Mouse (Mus musculus) intestine, embryonic 15.5 days (tissue): ENCODE results near the gene Swi5. TPM values are rescaled to one million over a fixed set of nuclear protein-coding genes. Genes with fewer than 3 reads are reported as not detected.

Source experiments
- ATAC-seq: fragments of 200-750 bp; cut with Nextera tagmentation; 2 replicates; pipeline ENCODE4 v1.8.0; 2017; ENCODE audit warnings: moderate TSS enrichment, moderate library complexity
- H3K27ac ChIP-seq: fragments of 300-500 bp; sonication (generic); 2 replicates; pipeline ENCODE4 v1.5.1; 2015; ENCODE audit warnings: mild to moderate bottlenecking, inconsistent platforms
- H3K27me3 ChIP-seq: fragments of 300-500 bp; sonication (generic); replicated peaks from 2 replicates; pipeline ENCODE4 v1.6.1; 2015; ENCODE audit warnings: inconsistent platforms
- H3K36me3 ChIP-seq: fragments of 300-500 bp; sonication (generic); 2 replicates; pipeline ENCODE4 v1.6.1; 2015; ENCODE audit warnings: inconsistent platforms
- H3K4me1 ChIP-seq: fragments of 300-500 bp; sonication (generic); replicated peaks from 2 replicates; pipeline ENCODE4 v1.6.1; 2015; ENCODE audit warnings: inconsistent platforms
- H3K4me2 ChIP-seq: fragments of 300-500 bp; sonication (generic); replicated peaks from 2 replicates; pipeline ENCODE4 v1.6.1; 2015; ENCODE audit warnings: mild to moderate bottlenecking, inconsistent platforms
- H3K4me3 ChIP-seq: fragments of 300-500 bp; sonication (generic); replicated peaks from 2 replicates; pipeline ENCODE4 v1.5.1; 2015; ENCODE audit warnings: inconsistent platforms
- H3K9ac ChIP-seq: fragments of 300-500 bp; sonication (generic); 2 replicates; pipeline ENCODE4 v1.6.1; 2015; ENCODE audit warnings: inconsistent platforms
- H3K9me3 ChIP-seq: fragments of 300-500 bp; sonication (generic); 2 replicates; pipeline ENCODE4 v1.6.1; 2016; ENCODE audit warnings: inconsistent platforms
- WGBS: fragments of 180-500 bp; shearing (Covaris S2); methylation state at CpG from one replicate; pipeline ENCODE4 v1.1.7; 2015; 5-methylcytosine and 5-hydroxymethylcytosine counted together
- polyA plus RNA-seq: library from polyadenylated mRNA; unstranded; fragments of >200 nt; fragmentation: Nextera tagmentation; extraction: Ambion mirVana; gene quantifications from 2 replicates; pipeline ENCODE4 v1.2.1, GENCODE M21; 2015

The Swi5 gene
- polyA plus RNA-seq, 1 experiment from 2014 or later: 387 TPM

DNA sequence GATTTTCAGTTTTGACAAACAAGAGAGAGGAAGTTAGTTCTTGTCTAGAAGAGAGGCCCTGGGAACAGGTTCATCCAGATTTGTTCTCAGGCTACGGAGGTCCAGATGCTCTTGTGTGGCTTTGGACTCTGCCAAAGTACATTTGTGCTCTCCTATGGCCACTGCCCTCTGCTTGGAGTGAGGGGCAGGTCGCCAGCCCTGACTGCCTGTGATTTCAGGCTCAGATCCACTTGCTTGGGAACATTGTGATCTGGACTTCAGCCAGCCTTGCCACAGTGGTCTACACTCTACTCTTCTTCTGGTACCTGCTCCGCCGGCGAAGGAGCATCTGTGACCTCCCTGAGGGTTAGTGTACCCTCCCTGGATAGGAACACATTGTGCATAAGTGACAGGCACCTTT, 35.2 kb downstream of the Swi5 start:
- no peak overlapping the region for H3K27ac ChIP-seq
- peaks cover 44% of the 10 kb centered on the region for H3K36me3 ChIP-seq
- H3K27me3 ChIP-seq: no peaks in the 10 kb centered on the region
- no peak overlapping the region for H3K9ac ChIP-seq
- no peak overlapping the region for H3K4me3 ChIP-seq
- H3K4me1 ChIP-seq: no peaks in the 10 kb centered on the region
- H3K9me3 ChIP-seq: no peaks in the 10 kb centered on the region
- no peak for ATAC-seq
- H3K4me2 ChIP-seq: no peak overlapping the region
- 87% methylated on average over 5 of the region's 5 CpGs for WGBS

DNA sequence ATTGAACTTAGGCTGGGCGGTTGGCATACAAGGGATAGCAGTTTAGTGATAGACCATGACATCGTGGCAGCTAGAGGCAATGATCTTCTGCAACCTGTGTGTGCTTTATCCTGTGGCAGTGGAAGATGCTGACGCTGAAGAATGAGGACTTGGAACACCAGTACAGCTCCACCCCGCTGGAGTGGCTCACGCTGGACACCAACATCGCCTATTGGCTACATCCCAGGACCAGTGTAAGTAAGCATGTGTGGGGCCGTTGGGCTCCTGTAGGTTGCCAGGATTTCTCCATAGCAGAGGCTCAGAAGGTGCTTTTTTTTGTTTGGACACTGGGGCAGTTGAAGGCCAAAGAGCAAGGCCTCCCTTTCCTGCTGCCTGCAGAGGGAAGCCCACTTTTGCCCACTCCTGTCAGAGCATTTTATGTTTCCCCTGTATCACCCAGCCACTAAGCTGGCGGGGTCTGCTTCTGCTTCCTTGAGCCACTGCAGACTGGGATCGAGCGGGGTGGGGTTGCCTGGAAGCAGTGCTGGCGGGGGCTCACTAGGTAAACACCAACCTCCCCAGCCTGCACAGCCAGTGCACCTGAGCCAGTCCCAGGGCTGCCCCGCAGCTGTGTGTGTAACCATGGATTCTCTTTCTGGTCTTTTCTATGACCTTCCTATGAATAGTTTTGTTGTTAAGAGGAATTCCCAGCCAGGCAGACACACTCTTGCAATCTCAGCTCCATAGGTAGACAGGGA, 35.9 kb downstream of the Swi5 start:
- peaks cover 41% of the 10 kb centered on the region for H3K36me3 ChIP-seq
- H3K9ac ChIP-seq: no peak overlapping the region
- H3K9me3 ChIP-seq: no peaks in the 10 kb centered on the region
- H3K4me2 ChIP-seq: no peak overlapping the region
- 75% methylated on average over 12 of the region's 12 CpGs for WGBS
- no peak overlapping the region for H3K27ac ChIP-seq
- no peaks in the 10 kb centered on the region for H3K4me1 ChIP-seq
- no peak overlapping the region for H3K4me3 ChIP-seq
- no peak for ATAC-seq
- no peaks in the 10 kb centered on the region for H3K27me3 ChIP-seq

DNA sequence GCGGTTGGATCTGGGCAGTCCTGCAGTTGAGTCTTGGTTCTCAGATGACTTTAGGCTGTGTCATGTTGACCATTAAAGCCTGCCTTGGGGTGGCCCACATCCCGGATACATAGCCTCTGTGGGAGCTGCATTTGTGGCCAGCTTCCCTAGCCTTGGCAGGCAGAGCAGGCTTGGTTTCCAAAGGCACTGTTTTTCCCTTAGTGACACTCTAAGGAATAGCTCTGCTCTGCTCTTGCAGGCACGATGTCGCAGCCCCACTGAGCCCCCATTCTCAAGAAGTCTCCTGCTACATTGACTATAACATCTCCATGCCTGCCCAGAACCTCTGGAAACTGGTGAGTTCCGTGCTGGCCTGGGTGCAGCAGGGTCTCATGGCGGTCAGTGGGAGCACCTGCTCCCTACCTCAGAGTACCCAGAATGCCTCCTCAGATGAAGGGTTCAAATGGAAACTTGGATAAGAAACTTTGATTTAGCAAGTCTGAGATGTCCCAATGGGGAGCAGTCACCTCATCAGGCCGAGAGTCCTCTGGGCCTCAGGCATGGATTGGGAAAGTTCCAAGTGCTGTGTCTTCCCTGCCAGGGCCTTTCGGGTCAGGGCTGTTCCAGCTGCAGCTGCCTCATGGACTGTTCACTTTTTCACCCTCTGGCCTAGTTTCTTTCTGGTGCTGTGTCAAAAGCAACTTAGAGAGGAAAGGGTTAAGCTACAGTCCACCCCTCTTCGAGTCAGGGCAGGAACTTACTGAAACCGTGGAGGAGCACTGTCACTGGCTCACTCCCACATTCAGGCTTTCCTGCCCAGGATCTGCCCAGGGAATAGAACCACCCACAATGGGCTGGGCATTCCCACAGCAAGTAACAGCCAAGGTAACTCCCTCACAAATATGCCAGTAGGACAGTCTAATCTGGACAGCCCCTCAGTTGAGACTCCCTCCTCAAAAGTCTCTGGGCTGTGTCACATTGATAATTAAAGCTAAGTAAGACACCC, 39.2 kb downstream of the Swi5 start:
- Histone ChIP-seq H3K4me2 (no peak overlapping the region), H3K4me3 (no peak overlapping the region), H3K9ac (no peak overlapping the region), H3K27me3 (no peaks in the 10 kb centered on the region), H3K36me3 (peaks cover 43% of the 10 kb centered on the region), H3K9me3 (no peaks in the 10 kb centered on the region), H3K27ac (no peak overlapping the region), H3K4me1 (no peaks in the 10 kb centered on the region)
- 78% methylated on average over 10 of the region's 10 CpGs for WGBS
- ATAC-seq: no peak

DNA sequence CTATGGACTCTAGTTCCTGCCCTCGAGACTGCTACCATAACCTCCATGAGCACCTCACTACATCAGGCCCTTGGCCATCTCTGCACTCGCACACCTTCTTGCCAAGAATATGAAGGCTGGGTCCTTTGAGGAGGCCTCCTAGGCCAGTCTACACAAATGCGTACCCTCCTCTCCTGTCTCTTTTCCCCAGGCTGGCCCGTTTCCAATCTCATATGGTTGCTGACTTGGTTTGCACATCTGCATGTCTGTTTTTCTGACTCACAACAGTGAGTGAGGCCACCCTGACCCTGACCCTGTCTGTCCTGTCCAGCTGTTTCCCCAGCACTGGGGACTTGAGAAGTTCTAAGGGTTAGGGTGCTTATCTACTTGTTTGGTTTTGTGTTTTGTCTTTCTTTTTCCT, 41.1 kb downstream of the Swi5 start:
- peaks cover 38% of the 10 kb centered on the region for H3K36me3 ChIP-seq
- 75% methylated on average over 4 of the region's 4 CpGs for WGBS
- ATAC-seq: no peak
- no peak overlapping the region for H3K4me3 ChIP-seq
- no peak overlapping the region for H3K4me2 ChIP-seq
- no peaks in the 10 kb centered on the region for H3K4me1 ChIP-seq
- no peaks in the 10 kb centered on the region for H3K9me3 ChIP-seq
- H3K9ac ChIP-seq: no peak overlapping the region
- H3K27me3 ChIP-seq: no peaks in the 10 kb centered on the region
- no peak overlapping the region for H3K27ac ChIP-seq

DNA sequence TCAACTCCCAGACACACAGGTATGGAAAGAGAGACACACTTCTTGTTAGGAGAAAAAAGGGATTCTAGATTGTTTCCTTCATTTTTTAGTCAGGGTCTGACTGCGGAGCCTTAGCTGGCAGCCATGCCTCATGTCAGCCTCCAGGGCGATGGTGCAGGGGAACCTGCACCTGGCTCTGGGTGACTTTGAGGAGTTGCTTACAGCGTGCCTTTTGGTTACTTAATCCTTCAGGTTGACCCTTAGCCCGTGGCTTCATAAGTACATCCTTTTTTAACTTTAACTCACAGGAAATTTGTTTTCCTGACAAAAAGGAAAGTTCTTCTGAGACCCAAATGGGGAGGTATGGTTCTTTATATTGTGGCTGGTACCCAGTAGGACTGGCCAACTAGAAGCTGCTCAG, 44.9 kb downstream of the Swi5 start:
- no peak overlapping the region for H3K4me3 ChIP-seq
- no peak overlapping the region for H3K4me2 ChIP-seq
- WGBS: 88% methylated on average over 4 of the region's 4 CpGs
- H3K27ac ChIP-seq: no peak overlapping the region
- H3K36me3 ChIP-seq: peaks cover 23% of the 10 kb centered on the region
- no peaks in the 10 kb centered on the region for H3K9me3 ChIP-seq
- no peaks in the 10 kb centered on the region for H3K27me3 ChIP-seq
- no peak overlapping the region for H3K9ac ChIP-seq
- H3K4me1 ChIP-seq: no peaks in the 10 kb centered on the region
- no peak for ATAC-seq

DNA sequence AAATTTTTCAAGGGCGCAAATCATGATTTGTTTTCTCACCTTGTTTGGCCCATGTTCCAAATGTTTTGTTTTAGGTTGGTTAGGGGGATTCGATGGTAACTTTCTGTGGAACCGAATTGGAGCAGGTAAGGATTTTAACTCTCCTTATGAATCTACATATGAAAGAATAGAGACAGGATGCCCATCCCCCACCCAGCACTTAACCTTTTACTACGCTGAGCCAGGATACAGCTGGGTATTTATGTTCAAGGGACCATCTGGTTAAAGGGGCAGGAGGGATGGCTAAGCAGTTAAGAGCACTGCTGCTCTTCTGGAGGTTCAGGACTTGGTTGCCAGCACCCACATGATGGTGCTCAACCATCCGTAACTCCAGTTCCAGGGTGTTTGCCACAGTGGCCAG, 47.3 kb downstream of the Swi5 start:
- Histone ChIP-seq H3K9ac (no peak overlapping the region), H3K4me1 (peaks cover 2% of the 10 kb centered on the region; the same call in 1 of the 2 replicates), H3K27me3 (no peaks in the 10 kb centered on the region), H3K36me3 (peaks cover 9% of the 10 kb centered on the region; the same call in 1 of the 2 replicates), H3K4me3 (no peak overlapping the region), H3K9me3 (no peaks in the 10 kb centered on the region), H3K4me2 (no peak overlapping the region), H3K27ac (no peak overlapping the region)
- WGBS: 83% methylated on average over 5 of the region's 5 CpGs
- ATAC-seq: no peak

DNA sequence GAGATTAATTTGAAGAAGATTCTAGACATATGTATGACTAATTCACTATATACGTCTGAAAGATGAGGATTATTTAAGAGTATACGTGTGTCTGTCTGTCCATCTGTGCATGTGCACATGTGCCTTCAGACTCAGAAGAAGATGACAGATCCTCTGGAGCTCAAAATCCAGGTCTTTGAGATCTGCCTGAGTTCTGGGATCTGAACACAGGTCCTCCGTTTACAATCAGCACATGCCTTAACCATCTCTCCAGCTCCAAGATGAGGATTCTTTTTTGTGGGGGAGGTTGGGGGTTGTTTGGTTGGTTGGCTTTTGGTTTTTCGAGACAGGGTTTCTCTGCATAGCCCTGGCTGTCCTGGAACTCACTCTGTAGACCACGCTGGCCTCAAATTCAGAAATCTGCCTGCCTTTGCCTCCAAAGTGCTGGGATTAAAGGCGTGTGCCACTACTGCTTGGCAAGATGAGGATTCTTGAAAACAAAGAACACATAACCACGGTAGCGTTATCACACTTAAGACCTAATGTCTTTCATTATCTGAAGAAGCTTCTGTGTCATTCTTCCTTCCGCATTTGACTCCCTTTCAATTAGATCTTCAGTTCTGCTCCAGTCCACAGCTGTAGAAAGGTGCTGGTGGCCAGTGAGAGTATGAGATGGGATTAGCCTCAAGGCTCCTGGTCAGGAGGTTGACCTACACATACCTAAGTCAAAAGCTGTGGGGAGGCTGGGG, 49.0 kb downstream of the Swi5 start:
- 94% methylated on average over 9 of the region's 9 CpGs for WGBS
- no peak overlapping the region for H3K4me3 ChIP-seq
- H3K36me3 ChIP-seq: peaks cover under 1% of the 10 kb centered on the region
- H3K4me2 ChIP-seq: no peak overlapping the region
- no peak for ATAC-seq
- H3K4me1 ChIP-seq: peaks cover 15% of the 10 kb centered on the region
- no peaks in the 10 kb centered on the region for H3K9me3 ChIP-seq
- H3K27ac ChIP-seq: no peak overlapping the region
- no peak overlapping the region for H3K9ac ChIP-seq
- H3K27me3 ChIP-seq: no peaks in the 10 kb centered on the region

DNA sequence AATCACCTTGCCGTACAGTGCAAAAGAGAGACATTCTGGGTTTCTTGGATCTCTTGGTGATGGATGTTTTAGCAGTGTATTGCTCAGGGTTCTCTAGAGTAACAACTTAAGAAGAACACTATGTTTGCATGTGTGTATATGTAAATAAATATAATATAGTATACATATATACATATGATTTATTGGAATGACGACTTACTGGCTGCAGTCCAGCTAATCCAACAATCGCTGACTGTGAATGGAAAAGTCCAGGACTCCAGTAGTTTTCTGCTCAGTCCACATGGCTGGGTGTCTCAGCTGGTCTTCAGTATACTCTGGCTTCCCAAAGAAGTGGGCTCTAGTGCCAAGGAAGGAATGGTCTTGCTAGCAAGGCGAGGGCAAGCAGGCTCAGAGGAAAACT, 50.3 kb downstream of the Swi5 start:
- 32% methylated on average over 4 of the region's 4 CpGs for WGBS
- peaks cover 15% of the 10 kb centered on the region for H3K4me1 ChIP-seq
- peak overlapping the region; percentile 66 for H3K4me3 ChIP-seq
- no peaks in the 10 kb centered on the region for H3K27me3 ChIP-seq
- H3K9ac ChIP-seq: peak overlapping the region; percentile 71
- ATAC-seq: no peak
- H3K36me3 ChIP-seq: peaks cover 9% of the 10 kb centered on the region
- H3K9me3 ChIP-seq: no peaks in the 10 kb centered on the region
- H3K4me2 ChIP-seq: peak overlapping the region; percentile 69
- H3K27ac ChIP-seq: peak overlapping the region; percentile 84; the same call in 1 of the 2 replicates

DNA sequence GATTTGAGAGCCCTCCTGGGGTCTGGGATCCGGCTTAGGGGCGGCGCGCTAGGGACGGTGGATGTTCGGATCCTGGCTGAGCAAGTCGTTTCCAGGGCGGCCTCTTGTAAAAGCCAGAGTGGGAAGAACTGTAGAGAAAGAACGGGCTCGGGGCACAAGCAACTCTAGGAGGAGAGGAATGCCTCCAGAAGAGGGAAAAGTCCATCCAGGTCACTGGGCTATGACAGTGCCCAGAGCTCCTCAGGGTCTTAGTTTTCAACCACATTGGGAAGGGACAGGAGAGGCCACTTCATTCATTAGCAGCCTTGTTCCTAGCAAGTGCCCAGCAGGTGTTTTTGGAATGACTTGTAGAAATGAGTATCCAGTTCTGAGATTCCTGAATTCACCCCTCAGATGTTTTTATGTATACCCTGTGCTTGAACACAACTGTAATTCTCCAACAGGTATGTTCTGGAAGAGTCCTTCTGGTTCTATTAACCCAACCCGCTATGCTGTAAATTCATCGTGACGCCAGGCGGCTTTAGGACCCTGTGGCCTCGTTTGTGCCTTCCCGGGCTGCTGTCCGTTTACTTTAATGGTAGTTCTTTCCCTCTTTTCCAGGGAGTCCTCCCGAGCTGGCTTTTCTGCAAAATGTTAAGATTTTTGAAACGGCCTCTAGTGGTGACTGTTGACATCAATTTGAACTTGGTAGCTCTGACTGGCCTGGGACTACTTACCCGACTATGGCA, 51.0 kb downstream of the Swi5 start:
- peak; percentile 67 for ATAC-seq
- peaks cover 15% of the 10 kb centered on the region for H3K4me1 ChIP-seq
- no peaks in the 10 kb centered on the region for H3K27me3 ChIP-seq
- peak overlapping the region; percentile 69 for H3K4me2 ChIP-seq
- H3K9ac ChIP-seq: peak overlapping the region; percentile 71
- peak overlapping the region; percentile 66 for H3K4me3 ChIP-seq
- H3K27ac ChIP-seq: peak overlapping the region; percentile 84
- peaks cover 15% of the 10 kb centered on the region for H3K36me3 ChIP-seq
- H3K9me3 ChIP-seq: no peaks in the 10 kb centered on the region
- WGBS: under 1% methylated on average over 20 of the region's 20 CpGs

DNA sequence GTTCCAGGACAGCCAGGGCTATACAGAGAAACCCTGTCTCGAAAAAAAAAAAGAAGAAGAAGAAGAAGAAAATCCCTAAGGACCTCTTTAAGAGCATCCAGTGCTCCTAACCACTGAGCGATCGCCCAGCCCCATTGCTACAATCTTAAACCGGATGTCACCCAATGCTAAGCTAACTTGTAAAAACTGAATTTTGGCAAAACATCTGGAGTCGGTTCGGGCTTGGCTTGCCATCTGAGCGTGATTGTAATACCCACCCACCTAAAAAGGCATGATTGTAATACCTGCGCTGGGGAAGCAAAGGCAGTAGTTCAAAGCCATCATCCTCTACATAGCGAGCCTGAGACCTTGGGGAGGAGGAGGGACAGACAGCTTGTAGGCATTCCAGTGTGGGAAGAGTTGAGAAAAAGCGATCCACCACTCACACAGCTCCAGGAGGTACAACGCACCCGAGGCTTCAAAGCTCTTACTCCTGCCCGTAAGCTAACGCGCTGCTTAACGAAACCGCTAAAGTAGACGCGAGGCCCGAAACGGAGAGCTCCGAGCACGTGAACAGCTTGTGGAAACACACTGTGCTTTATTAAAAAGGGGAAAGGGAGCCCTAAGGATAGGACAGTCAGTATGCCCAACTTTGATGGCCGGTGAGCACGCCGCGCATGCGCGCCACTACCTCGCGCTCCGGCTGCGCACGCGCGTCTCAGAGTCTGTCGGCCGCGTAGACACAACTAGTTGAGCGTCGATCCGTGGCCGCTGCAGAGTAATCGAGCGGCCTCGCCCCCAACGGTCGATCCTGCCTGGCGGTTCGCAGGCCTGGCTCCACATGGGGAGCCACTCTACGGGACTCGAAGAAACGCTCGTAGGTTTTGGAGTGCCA, 51.8 kb downstream of the Swi5 start, which contains the start of gene Pomt1:
Gene Pomt1, plus strand, starts transcription at position 705 of the 874 bp plus-strand sequence.
- H3K36me3 ChIP-seq: peaks cover 22% of the 10 kb centered on the region

DNA sequence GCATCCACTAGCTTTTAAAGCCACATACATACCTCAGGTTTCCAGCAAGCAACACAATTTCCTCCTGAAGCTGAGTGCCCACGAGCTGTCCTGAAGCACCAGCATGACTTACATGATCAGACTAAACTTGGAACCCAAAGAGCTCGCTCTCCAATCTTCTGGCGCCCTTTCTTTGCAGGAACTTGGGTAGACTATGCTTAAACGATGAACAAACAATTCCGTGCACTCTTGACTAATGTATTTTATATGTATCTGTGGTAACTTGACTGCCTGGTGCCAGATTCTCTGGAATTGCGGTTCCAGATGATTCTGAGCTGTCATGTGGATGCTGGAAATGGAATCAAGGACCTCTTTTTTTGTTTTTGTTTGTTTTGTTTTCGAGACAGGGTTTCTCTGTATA, 52.4 kb downstream of the Swi5 start:
- H3K4me2 ChIP-seq: peak overlapping the region; percentile 69
- peak overlapping the region; percentile 63 for H3K9ac ChIP-seq
- WGBS: 20% methylated on average over 7 of the region's 7 CpGs

More for the DNA sequence above, 51.8 kb downstream of the Swi5 start, which contains the start of gene Pomt1:
- WGBS: under 1% methylated on average over 54 of the region's 54 CpGs
- Histone ChIP-seq H3K4me3 (peak within 1 kb of the TSS; percentile 66), H3K9ac (peak within 1 kb of the TSS; percentile 71), H3K9me3 (no peaks in the 10 kb centered on the region), H3K4me2 (peak within 1 kb of the TSS; percentile 69), H3K27me3 (no peaks in the 10 kb centered on the region), H3K27ac (peak within 1 kb of the TSS; percentile 84), H3K4me1 (peaks cover 15% of the 10 kb centered on the region)
- ATAC-seq: peak; percentile 94

More for the DNA sequence above, 52.4 kb downstream of the Swi5 start:
- H3K4me3 ChIP-seq: peak overlapping the region; percentile 66
- no peaks in the 10 kb centered on the region for H3K9me3 ChIP-seq
- peaks cover 15% of the 10 kb centered on the region for H3K4me1 ChIP-seq
- peaks cover 26% of the 10 kb centered on the region for H3K36me3 ChIP-seq
- no peaks in the 10 kb centered on the region for H3K27me3 ChIP-seq
- peak overlapping the region; percentile 84; the same call in 1 of the 2 replicates for H3K27ac ChIP-seq
- no peak for ATAC-seq
